Mouse (Mus musculus) heart, embryonic 14.5 days (tissue): Measurements from ENCODE around the gene Fstl1. TPM values are rescaled to one million over a fixed set of nuclear protein-coding genes. Genes with fewer than 3 reads are reported as not detected.
A peak's percentile ranks its signal among the peaks of the same experiment; 100 is the strongest.

Experiments
- ATAC-seq: fragments of 200-750 bp; cut with Nextera tagmentation; 2 replicates; pipeline ENCODE4 v1.8.0; 2017; ENCODE audit warnings: low read depth, moderate TSS enrichment; ENCODE audit not compliant: insufficient number of reproducible peaks, insufficient read depth, low FRiP score
- H3K27ac ChIP-seq, 2 experiments: fragments of 200-500 bp in 1 of 2; fragments of 300-500 bp in 1 of 2; sonication (generic) in 1 of 2; replicated peaks in 1 of 2; 2 replicates each; pipeline ENCODE4 v1.5.1; 2012 to 2014; ENCODE audit warnings: low read depth in 2 of 2, low read length in 2 of 2, control low read depth in 1 of 2, mild to moderate bottlenecking in 1 of 2, mixed read lengths in 1 of 2; ENCODE audit not compliant: control insufficient read depth in 1 of 2, insufficient read depth in 1 of 2
- H3K27me3 ChIP-seq: fragments of 300-500 bp; sonication (generic); 2 replicates; pipeline ENCODE4 v1.6.1; 2014; ENCODE audit warnings: mild to moderate bottlenecking, low read length, control low read depth; ENCODE audit not compliant: control insufficient read depth, insufficient read depth
- H3K36me3 ChIP-seq: fragments of 300-500 bp; sonication (generic); 2 replicates; pipeline ENCODE4 v1.6.1; 2014; ENCODE audit warnings: mild to moderate bottlenecking, control low read depth, low read length, mixed read lengths; ENCODE audit not compliant: control insufficient read depth, insufficient read depth
- H3K4me1 ChIP-seq, 2 experiments: fragments of 200-500 bp in 1 of 2; fragments of 300-500 bp in 1 of 2; sonication (generic) in 1 of 2; 2 replicates each; pipeline ENCODE4 v1.6.1; 2012 to 2014; ENCODE audit warnings: low read length in 2 of 2, control low read depth in 1 of 2, mixed read lengths in 1 of 2; ENCODE audit not compliant: control insufficient read depth in 2 of 2, insufficient read depth in 2 of 2
- H3K4me2 ChIP-seq: fragments of 300-500 bp; sonication (generic); 2 replicates; pipeline ENCODE4 v1.6.1; 2014; ENCODE audit warnings: mild to moderate bottlenecking, low read length
- H3K4me3 ChIP-seq, 2 experiments: fragments of 200-500 bp in 1 of 2; fragments of 300-500 bp in 1 of 2; sonication (generic) in 1 of 2; 2 replicates each; pipeline ENCODE4 v1.5.1; 2012 to 2014; ENCODE audit warnings: low read length in 2 of 2, mild to moderate bottlenecking in 2 of 2, control low read depth in 1 of 2, low read depth in 1 of 2, moderate library complexity in 1 of 2; ENCODE audit not compliant: control insufficient read depth in 1 of 2, insufficient read depth in 1 of 2
- H3K9ac ChIP-seq: fragments of 300-500 bp; sonication (generic); 2 replicates; pipeline ENCODE4 v1.6.1; 2014; ENCODE audit warnings: mild to moderate bottlenecking, low read length
- H3K9me3 ChIP-seq: fragments of 300-500 bp; sonication (generic); 2 replicates; pipeline ENCODE4 v1.6.1; 2016; ENCODE audit warnings: low read length, control low read depth; ENCODE audit not compliant: control insufficient read depth
- WGBS: fragments of 180-500 bp; shearing (Covaris S2); extraction: QIAGEN DNeasy Blood & Tissue Kit; methylation state at CpG from one replicate; pipeline ENCODE4 v1.1.7; 2014; 5-methylcytosine and 5-hydroxymethylcytosine counted together
- polyA plus RNA-seq: library from polyadenylated mRNA; unstranded; fragments of >200 nt; fragmentation: Nextera tagmentation; extraction: Ambion mirVana; gene quantifications from 2 replicates; pipeline ENCODE4 v1.2.1, GENCODE M21; 2014

Fstl1 gene
- polyA plus RNA-seq, 1 experiment from 2014 or later = 600 TPM

- no peak overlapping the region for H3K9ac ChIP-seq
- H3K9me3 ChIP-seq = no peaks in the 10 kb centered on the region
- no peaks in the 10 kb centered on the region for H3K36me3 ChIP-seq
- H3K4me1 ChIP-seq = peaks cover 0 to 3% of the 10 kb centered on the region in 2 experiments; a peak in 1 of 4 replicates
- 80% methylated on average over 2 of the region's 2 CpGs for WGBS
- ATAC-seq = no peak
- H3K4me2 ChIP-seq = no peak overlapping the region
- H3K27ac ChIP-seq = no peak overlapping the region
- H3K4me3 ChIP-seq = no peak overlapping the region
- no peaks in the 10 kb centered on the region for H3K27me3 ChIP-seq
Observed at GRCm38 (mm10) chr16:37740076-37740475, 36.6 kb upstream of the Fstl1 start.

- Histone ChIP-seq H3K36me3 (no peaks in the 10 kb centered on the region), H3K4me3 (no peak overlapping the region), H3K4me2 (no peak overlapping the region), H3K4me1 (peaks cover 0 to 3% of the 10 kb centered on the region in 2 experiments; a peak in 1 of 4 replicates), H3K27ac (0 out of 4 replicates have a peak overlapping the region, but pooled peaks have one; percentile 6 to 16), H3K9ac (no peak overlapping the region), H3K9me3 (no peaks in the 10 kb centered on the region), H3K27me3 (no peaks in the 10 kb centered on the region)
- WGBS = 53% methylated on average over 4 of the region's 4 CpGs
- ATAC-seq = no peak
Observed at GRCm38 (mm10) chr16:37742266-37742665, 34.4 kb upstream of the Fstl1 start.

- Histone ChIP-seq H3K9ac (peak overlapping the region; percentile 18; the same call in 1 of the 2 replicates), H3K27me3 (no peaks in the 10 kb centered on the region), H3K4me1 (peaks cover 25 to 40% of the 10 kb centered on the region in 2 experiments), H3K4me2 (no peak overlapping the region), H3K27ac (peak overlapping the region; percentile 66 to 85), H3K4me3 (no peak overlapping the region), H3K9me3 (no peaks in the 10 kb centered on the region), H3K36me3 (no peaks in the 10 kb centered on the region)
- WGBS = 31% methylated on average over 2 of the region's 2 CpGs
- ATAC-seq = peak; percentile 29; the same call in 1 of the 2 replicates
Observed at GRCm38 (mm10) chr16:37752876-37753275, 23.8 kb upstream of the Fstl1 start.

- WGBS = 52% methylated on average over 1 of the region's 1 CpGs
- H3K9ac ChIP-seq = no peak overlapping the region
Observed at GRCm38 (mm10) chr16:37753809-37754208, 22.9 kb upstream of the Fstl1 start.

GRCm38 (mm10) chr16:37754483-37754882 is 22.2 kb upstream of the Fstl1 start:
- H3K4me2 ChIP-seq = no peak overlapping the region
- 9% methylated on average over 4 of the region's 4 CpGs for WGBS
- no peaks in the 10 kb centered on the region for H3K36me3 ChIP-seq
- peak; percentile 74 for ATAC-seq
- peak overlapping the region; percentile 73 to 85 for H3K27ac ChIP-seq
- no peaks in the 10 kb centered on the region for H3K9me3 ChIP-seq
- H3K4me1 ChIP-seq = peaks cover 25 to 45% of the 10 kb centered on the region in 2 experiments
- no peaks in the 10 kb centered on the region for H3K27me3 ChIP-seq
- H3K9ac ChIP-seq = peak overlapping the region; percentile 6; the same call in 1 of the 2 replicates
- no peak overlapping the region for H3K4me3 ChIP-seq

More at GRCm38 (mm10) chr16:37753809-37754208, 22.9 kb upstream of the Fstl1 start:
- H3K27me3 ChIP-seq = no peaks in the 10 kb centered on the region
- ATAC-seq = no peak
- no peaks in the 10 kb centered on the region for H3K36me3 ChIP-seq
- no peaks in the 10 kb centered on the region for H3K9me3 ChIP-seq
- no peak overlapping the region for H3K4me2 ChIP-seq
- peak overlapping the region; percentile 83 to 85 for H3K27ac ChIP-seq
- peaks cover 25 to 45% of the 10 kb centered on the region in 2 experiments for H3K4me1 ChIP-seq
- H3K4me3 ChIP-seq = no peak overlapping the region

GRCm38 (mm10) chr16:37757223-37757622 is 19.4 kb upstream of the Fstl1 start:
- no peak overlapping the region for H3K9ac ChIP-seq
- H3K27ac ChIP-seq = peak overlapping the region; percentile 89 to 92
- H3K27me3 ChIP-seq = no peaks in the 10 kb centered on the region
- no peak overlapping the region for H3K4me3 ChIP-seq
- ATAC-seq = peak; percentile 32; the same call in 1 of the 2 replicates
- no peak overlapping the region for H3K4me2 ChIP-seq
- no peaks in the 10 kb centered on the region for H3K36me3 ChIP-seq
- H3K9me3 ChIP-seq = no peaks in the 10 kb centered on the region
- H3K4me1 ChIP-seq = peaks cover 29 to 52% of the 10 kb centered on the region in 2 experiments
- 66% methylated on average over 2 of the region's 2 CpGs for WGBS

- no peak overlapping the region for H3K4me2 ChIP-seq
- H3K9ac ChIP-seq = no peak overlapping the region
- no peak overlapping the region for H3K27ac ChIP-seq
- peaks cover 9 to 18% of the 10 kb centered on the region in 2 experiments; a peak in 2 of 4 replicates for H3K4me1 ChIP-seq
- H3K36me3 ChIP-seq = no peaks in the 10 kb centered on the region
- H3K4me3 ChIP-seq = no peak overlapping the region
- H3K9me3 ChIP-seq = no peaks in the 10 kb centered on the region
- H3K27me3 ChIP-seq = no peaks in the 10 kb centered on the region
- no peak for ATAC-seq
- WGBS = 54% methylated on average over 5 of the region's 5 CpGs
Observed at GRCm38 (mm10) chr16:37763797-37764196, 12.9 kb upstream of the Fstl1 start.
